Mouse (Mus musculus) kidney, adult 11 months (tissue): Measurements from ENCODE around the gene Terb1.

Experiments used
- DNase-seq: peaks from one replicate; pipeline ENCODE4 v3.0.0; 2022

Gene Terb1

DNA sequence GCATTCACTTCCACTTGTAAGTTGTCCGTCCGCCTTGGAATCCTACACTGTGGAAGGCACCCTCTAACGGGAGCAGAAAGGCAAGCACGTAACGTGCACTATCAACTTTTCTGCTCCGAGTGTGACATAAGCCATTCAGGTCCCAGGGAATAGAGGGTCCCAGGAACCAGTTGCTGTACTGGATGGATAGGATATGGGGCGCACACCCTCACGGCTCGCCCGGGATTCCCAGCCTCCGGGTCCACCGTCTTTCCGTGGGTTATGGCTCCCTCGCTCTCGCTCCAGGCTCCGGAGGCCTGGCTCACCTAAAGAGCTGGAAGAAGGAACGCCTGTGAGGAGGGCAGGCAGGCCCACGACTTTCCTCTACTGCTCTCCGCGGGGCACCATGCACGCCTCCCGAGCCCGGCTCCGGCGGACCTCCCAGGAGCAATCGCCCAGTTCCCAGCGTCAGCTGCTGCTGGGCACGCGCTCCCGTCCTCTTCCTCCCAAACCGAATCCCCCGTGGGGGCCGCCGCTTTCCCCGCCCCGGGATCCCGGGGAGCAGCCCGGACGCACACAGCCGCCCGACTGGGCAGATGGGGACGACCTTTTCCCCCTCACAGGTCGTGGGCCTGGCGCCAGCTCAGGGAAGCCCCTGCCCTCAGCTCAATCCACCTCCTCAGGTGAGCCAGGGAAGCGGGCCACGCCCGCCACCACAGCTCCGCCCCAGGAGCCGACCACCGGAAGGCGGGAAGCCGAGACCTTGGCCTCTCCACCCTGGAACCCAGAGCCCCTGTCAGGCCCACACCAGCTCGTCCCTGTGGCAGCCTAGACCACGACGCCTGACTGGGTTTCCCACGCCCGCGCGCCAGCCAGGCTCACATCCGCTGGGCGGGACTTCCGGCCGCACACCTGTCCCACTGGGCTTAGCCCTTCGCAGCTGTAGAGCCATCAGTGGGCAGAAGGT is at the start of gene Terb1:
TSS of gene Terb1 (minus strand) at position 850 of the 946 bp plus-strand sequence.
- DNase-seq = peak; percentile 40

DNA sequence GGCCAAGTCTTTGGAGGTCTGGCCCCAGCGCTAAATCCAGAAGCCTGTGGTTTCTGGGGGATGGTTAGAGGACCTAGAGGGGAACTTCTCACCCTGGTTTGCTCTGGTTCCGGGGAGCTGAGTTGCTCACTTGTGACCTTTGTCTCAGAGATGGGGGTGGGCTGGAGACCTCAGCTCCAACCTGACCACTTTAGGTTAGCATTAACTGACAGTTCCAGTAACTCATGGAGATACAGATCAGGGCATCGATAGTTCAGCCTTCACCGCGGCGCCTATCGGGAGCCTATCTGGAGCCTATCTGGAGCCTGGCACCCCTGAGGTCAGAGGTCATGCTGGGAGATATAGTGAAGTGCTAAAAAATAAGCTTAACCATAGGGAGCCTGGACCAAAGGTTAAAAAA is 47.5 kb upstream of the Terb1 start:
- no peak for DNase-seq

- DNase-seq = no peak
Observed at GRCm38 (mm10) chr8:104555191-104555590, 45.5 kb upstream of the Terb1 start.

- DNase-seq = no peak
Observed at GRCm38 (mm10) chr8:104543440-104544045, 33.8 kb upstream of the Terb1 start.

- DNase-seq = no peak
Observed at GRCm38 (mm10) chr8:104542160-104542559, 32.5 kb upstream of the Terb1 start.

- no peak for DNase-seq
Observed at GRCm38 (mm10) chr8:104541515-104541880, 31.8 kb upstream of the Terb1 start.

GRCm38 (mm10) chr8:104540710-104541514 is 31.2 kb upstream of the Terb1 start:
- DNase-seq = no peak

DNA sequence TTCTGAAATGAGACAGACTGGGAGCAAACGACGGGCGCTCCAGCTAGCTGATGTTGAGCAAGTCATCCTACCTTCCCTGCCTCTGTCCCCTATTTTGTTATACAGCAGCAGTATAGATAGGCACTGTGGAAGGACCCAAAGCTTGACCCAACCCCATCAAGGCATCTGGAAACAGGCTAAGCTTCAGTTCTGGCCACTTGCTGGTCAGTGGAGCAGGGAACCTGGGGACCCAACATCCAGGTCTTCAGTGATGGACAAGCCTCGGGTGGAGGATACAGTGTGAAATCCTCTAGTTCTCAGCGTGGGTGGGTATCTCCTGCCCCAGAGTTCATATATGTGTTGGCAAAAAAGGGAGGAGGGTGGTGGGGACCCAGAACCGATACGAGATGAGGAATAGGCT is 30.5 kb upstream of the Terb1 start:
- DNase-seq = no peak

DNA sequence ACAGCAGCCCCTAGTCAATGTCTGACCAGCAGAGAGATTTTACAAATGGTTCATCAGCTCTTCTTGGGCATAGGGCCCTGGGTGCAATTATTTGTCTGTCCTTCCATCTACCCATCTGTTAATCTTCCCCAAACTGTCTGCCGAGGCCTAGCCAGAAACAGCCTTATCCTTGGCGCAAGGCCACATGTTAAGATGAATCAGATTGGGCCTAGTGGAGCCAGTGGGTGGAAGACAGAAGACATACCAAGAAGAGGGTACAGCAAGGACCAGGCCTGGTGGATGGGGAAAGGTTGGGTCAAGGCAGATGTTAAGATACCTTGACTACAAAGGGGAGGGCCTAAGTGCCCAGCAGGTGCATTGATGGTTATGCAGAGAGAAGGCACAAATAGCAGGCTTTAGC is 29.9 kb upstream of the Terb1 start:
- no peak for DNase-seq

- no peak for DNase-seq
Observed at GRCm38 (mm10) chr8:104538896-104539295, 29.2 kb upstream of the Terb1 start.

DNA sequence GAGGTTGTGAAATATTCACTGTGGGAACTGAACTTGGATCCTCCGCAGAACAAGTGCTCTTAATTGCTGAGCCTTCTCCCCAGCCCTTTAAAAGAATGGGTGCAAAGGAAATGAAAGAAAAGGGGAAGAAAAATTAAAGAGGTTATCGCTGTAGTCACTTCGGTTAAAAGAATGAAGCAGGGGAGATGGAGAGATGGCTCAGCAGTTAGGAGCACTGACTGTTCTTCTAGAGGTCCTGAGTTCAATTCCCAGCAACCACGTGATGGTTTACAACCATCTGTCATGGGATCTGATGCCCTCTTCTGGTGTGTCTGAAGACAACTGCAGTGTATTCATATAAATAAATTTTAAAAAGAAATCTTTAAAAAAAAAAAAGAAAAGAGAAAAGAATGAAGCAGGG is 26.3 kb upstream of the Terb1 start:
- no peak for DNase-seq

GRCm38 (mm10) chr8:104535378-104535777 is 25.7 kb upstream of the Terb1 start:
- no peak for DNase-seq

- DNase-seq = peak; percentile 19
Observed at GRCm38 (mm10) chr8:104534779-104535141, 25.1 kb upstream of the Terb1 start.

DNA sequence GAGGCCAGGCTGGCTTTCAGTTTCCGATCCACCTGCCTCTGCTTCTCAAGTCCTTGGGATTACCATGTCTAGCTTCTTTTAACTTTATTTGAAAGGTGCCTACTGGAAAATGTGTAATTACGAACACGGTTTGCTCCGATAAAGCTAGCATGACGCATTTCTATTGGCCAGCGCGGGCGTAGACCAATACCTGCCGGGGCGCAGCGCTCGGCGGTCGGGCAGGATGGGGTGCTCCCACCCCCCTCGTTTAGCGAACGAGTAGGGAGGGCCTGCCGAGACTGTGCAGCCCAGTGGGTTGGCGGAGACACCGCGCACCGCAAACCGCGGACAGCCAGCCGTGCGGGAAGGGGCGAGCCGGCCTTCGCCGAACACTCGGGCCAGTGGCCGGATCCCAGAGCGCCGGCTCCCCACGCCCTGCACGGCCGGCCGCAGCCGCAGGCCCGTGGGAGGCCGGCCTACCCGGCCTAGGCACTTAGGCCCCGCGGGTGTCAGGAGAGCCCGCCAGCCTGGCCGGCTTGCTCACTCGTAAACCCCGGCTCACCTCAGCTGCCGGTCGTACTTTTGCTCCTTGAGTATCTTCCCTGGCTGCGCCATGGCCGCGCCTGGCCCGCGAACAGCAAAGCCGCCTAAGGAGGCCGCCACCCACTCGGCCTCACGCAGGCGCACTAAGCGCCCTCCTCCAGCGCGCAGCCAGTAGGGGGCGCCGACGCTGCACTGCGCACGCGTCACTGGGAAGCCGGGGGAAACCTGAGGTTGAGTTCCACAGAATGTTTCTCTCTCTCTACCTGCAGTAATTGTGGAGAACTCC is 24.5 kb upstream of the Terb1 start, which contains the start of the genes Nae1 and Car7:
TSS of gene Nae1 (minus strand) at position 667 of the 808 bp plus-strand sequence.
TSS of gene Car7 (plus strand) at position 719 of the 808 bp plus-strand sequence.
- peak; percentile 91 for DNase-seq

- DNase-seq = no peak
Observed at GRCm38 (mm10) chr8:104533551-104533950, 23.8 kb upstream of the Terb1 start.

GRCm38 (mm10) chr8:104529671-104530070 is 20.0 kb upstream of the Terb1 start:
- DNase-seq = no peak

- DNase-seq = no peak
Observed at GRCm38 (mm10) chr8:104517872-104518271, 8.2 kb upstream of the Terb1 start.

DNA sequence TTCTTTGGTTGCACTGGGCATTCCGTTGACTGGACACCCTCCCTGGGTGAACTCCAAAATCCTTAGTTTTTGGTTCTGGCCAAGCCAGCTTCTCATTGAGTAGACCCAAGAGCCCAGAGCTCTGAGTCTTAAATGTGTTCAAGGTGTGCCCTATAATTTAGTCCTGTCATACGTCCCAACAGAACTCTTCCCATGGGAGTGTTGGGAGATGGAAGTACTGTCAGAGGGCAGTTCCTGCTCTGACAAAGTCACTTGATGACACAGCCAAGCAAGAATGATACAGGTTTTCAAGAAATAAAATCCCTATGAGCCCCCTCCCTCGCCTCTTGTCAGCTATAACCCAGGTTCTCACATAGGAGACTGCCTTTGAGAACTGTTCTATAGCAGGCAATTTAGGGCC is 424 bp upstream of the Terb1 start:
- DNase-seq = no peak

GRCm38 (mm10) chr8:104479091-104479490 is 30.6 kb downstream of the Terb1 start:
- DNase-seq = no peak

GRCm38 (mm10) chr8:104472465-104472864 is 37.2 kb downstream of the Terb1 start:
- no peak for DNase-seq

DNA sequence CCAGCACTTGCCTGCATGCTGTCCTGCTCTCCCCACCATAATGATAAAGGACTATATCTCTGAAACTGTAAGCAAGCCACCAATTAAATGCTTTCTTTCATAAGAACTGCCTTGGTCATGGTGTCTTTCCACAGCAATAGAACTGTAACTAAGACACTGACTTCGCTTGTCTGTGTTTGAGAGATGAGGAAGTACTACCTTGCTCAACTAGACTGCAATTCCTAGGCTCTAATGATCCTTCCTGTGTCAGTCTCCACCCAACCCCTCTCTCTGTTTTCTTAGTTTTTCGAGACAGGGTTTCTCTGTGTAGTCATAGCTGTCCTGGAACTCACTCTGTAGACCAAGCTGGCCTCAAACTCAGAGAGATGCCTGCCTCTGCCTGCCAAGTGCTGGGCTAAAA is 42.2 kb downstream of the Terb1 start:
- DNase-seq = no peak

- no peak for DNase-seq
Observed at GRCm38 (mm10) chr8:104452177-104452576, 57.5 kb downstream of the Terb1 start.
